In the genomic region with DNA sequence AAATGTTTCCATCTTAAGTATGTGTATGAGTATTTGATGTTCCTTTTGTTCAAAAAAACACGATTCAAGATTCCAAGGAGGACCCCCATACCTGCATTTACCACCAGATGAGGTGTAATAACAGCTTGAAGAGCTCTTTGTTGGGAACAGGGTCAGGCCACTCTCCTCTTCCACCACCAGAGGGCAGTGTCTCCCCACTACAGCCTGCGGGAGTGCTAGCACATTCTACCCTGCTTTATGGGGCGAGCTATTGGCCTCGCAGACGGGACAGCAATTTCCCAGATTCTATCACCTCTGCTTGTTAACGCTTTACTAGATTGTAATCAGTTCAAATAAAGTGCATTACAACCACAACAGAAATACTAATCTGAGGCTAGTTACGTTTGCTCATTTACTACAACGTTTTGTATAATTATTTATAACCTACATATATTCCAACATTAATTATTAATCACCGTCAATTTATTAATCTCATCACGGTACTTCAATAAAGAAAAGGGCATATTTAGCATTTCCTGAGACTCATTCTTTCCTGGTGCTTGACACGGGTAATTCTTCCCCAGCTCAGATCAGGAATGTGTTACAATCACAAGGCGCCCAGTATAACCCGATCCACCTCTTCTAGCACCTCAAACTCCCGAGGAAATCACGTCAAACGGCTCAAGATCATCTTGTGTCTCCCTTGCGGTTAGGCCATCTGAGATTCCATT, we compare ENCODE assay signal across 8 mouse cellular contexts. TPM values are rescaled to one million over a fixed set of nuclear protein-coding genes. Genes with fewer than 3 reads are reported as not detected.
A peak's percentile ranks its signal among the peaks of the same experiment; 100 is the strongest.
DNase-seq lines count a peak whose midpoint lies in the region; ATAC-seq lines count a peak whose summit lies in the region.

No protein-coding gene starts in this region.

- ATAC-seq in neutrophil, adult 5-6 weeks (ENCODE audit: extremely low read depth, insufficient number of reproducible peaks, low FRiP score, poor library complexity, severe bottlenecking) = peak; percentile 67; the same call in 1 of the 2 replicates

- DNase-seq in A20 (ENCODE audit: low read depth, low spot score) = peak; percentile 76
- DNase-seq in adrenal gland, postnatal 10 days = peak; percentile 89
- DNase-seq in embryo, embryonic 11.5 days (ENCODE audit: low read depth, low spot score) = peak; percentile 72
- DNase-seq in heart, adult 9 months (ENCODE audit: low spot score in 2 of 2) = peak; percentile 49 to 73
- DNase-seq in kidney, postnatal 25 days = peak; percentile 79 to 80
- peak; percentile 59 to 68 for DNase-seq in lung, adult 18-20 months
- peak; percentile 42 for DNase-seq in testis, postnatal 14 days (ENCODE audit: low spot score)

RNA-seq across cellular contexts. Expression of a gene that starts 56.1 kb away (rescaled TPM):
- total RNA-seq in adrenal gland, postnatal 10 days (2021) = 10 to 100 TPM; 25.4 to 29.8 TPM
- 36.9 and 41.4 TPM in 2 replicates for total RNA-seq in neutrophil, adult 5-6 weeks (2017)

Comparison
In these comparisons a context has a peak if more than half of its experiments do, and no peak if none do; other contexts are left out.
1. Peak in every context shown above with its lines: DNase-seq and ATAC-seq.